Mouse (Mus musculus) natural killer cell, adult 2 months (primary cell): ENCODE data around the gene Pcsk5.

ENCODE experiments used
- DNase-seq, 2 experiments: peaks; one replicate each; pipeline ENCODE4 v3.0.0; 2022; ENCODE audit warnings: low spot score in 2 of 2

Pcsk5 gene

GRCm38 (mm10) chr19:17741465-17741864 lies 96.0 kb downstream of the Pcsk5 start:
- DNase-seq, result no peak

GRCm38 (mm10) chr19:17732676-17733277 lies 104.7 kb downstream of the Pcsk5 start:
- DNase-seq, result no peak

GRCm38 (mm10) chr19:17717066-17717465 lies 120.4 kb downstream of the Pcsk5 start:
- no peak for DNase-seq

GRCm38 (mm10) chr19:17715281-17715955 lies 122.0 kb downstream of the Pcsk5 start:
- no peak for DNase-seq

GRCm38 (mm10) chr19:17691626-17692025 lies 145.8 kb downstream of the Pcsk5 start:
- no peak for DNase-seq

GRCm38 (mm10) chr19:17678371-17678770 lies 159.1 kb downstream of the Pcsk5 start:
- DNase-seq, result no peak

- DNase-seq, result no peak
These were observed 174.8 kb downstream of the Pcsk5 start for GRCm38 (mm10) chr19:17662676-17663075.

- no peak for DNase-seq
These were observed 175.2 kb downstream of the Pcsk5 start for GRCm38 (mm10) chr19:17662271-17662670.

GRCm38 (mm10) chr19:17659321-17659720 lies 178.1 kb downstream of the Pcsk5 start:
- DNase-seq, result no peak

- DNase-seq, result no peak
These were observed 186.5 kb downstream of the Pcsk5 start for GRCm38 (mm10) chr19:17650831-17651502.

GRCm38 (mm10) chr19:17649967-17650366 lies 187.5 kb downstream of the Pcsk5 start:
- no peak for DNase-seq

- no peak for DNase-seq
These were observed 194.2 kb downstream of the Pcsk5 start for GRCm38 (mm10) chr19:17643128-17643797.

GRCm38 (mm10) chr19:17635984-17636383 lies 201.4 kb downstream of the Pcsk5 start:
- no peak for DNase-seq

GRCm38 (mm10) chr19:17615646-17616045 lies 221.8 kb downstream of the Pcsk5 start:
- DNase-seq, result no peak

GRCm38 (mm10) chr19:17606510-17606909 lies 230.9 kb downstream of the Pcsk5 start:
- DNase-seq, result no peak

- no peak for DNase-seq
These were observed 231.3 kb downstream of the Pcsk5 start for GRCm38 (mm10) chr19:17606093-17606492.

GRCm38 (mm10) chr19:17603322-17603721 lies 234.1 kb downstream of the Pcsk5 start:
- DNase-seq, result no peak

- no peak for DNase-seq
These were observed 237.1 kb downstream of the Pcsk5 start for GRCm38 (mm10) chr19:17600347-17600746.

GRCm38 (mm10) chr19:17592790-17593189 lies 244.6 kb downstream of the Pcsk5 start:
- DNase-seq, result no peak

- no peak for DNase-seq
These were observed 246.1 kb downstream of the Pcsk5 start for GRCm38 (mm10) chr19:17591335-17591734.

- DNase-seq, result no peak
These were observed 247.1 kb downstream of the Pcsk5 start for GRCm38 (mm10) chr19:17590314-17590713.

- no peak for DNase-seq
These were observed 260.0 kb downstream of the Pcsk5 start for GRCm38 (mm10) chr19:17577412-17577811.
